Mouse (Mus musculus) embryonic facial prominence, embryonic 13.5 days (tissue): Measurements from ENCODE around the gene Helz. TPM values are rescaled to one million over a fixed set of nuclear protein-coding genes. Genes with fewer than 3 reads are reported as not detected.

Experiments
- ATAC-seq: fragments of 200-750 bp; cut with Nextera tagmentation; 2 replicates; pipeline ENCODE4 v1.8.0; 2017; ENCODE audit warnings: low read depth; ENCODE audit not compliant: insufficient number of reproducible peaks, insufficient read depth, low FRiP score, low TSS enrichment
- H3K27ac ChIP-seq: fragments of 300-500 bp; sonication (generic); 2 replicates; pipeline ENCODE4 v1.5.1; 2015; ENCODE audit warnings: moderate library complexity, mild to moderate bottlenecking, inconsistent platforms
- H3K27me3 ChIP-seq: fragments of 300-500 bp; sonication (generic); 2 replicates; pipeline ENCODE4 v1.6.1; 2015; ENCODE audit warnings: mild to moderate bottlenecking, inconsistent platforms
- H3K36me3 ChIP-seq: fragments of 300-500 bp; sonication (generic); 2 replicates; pipeline ENCODE4 v1.6.1; 2015; ENCODE audit warnings: mild to moderate bottlenecking, inconsistent platforms
- H3K4me1 ChIP-seq: fragments of 300-500 bp; sonication (generic); 2 replicates; pipeline ENCODE4 v1.6.1; 2015; ENCODE audit warnings: inconsistent platforms
- H3K4me2 ChIP-seq: fragments of 300-500 bp; sonication (generic); 2 replicates; pipeline ENCODE4 v1.6.1; 2015; ENCODE audit warnings: moderate library complexity, mild to moderate bottlenecking, inconsistent platforms
- H3K4me3 ChIP-seq: fragments of 300-500 bp; sonication (generic); 2 replicates; pipeline ENCODE4 v1.5.1; 2015; ENCODE audit warnings: mild to moderate bottlenecking, inconsistent platforms
- H3K9ac ChIP-seq: fragments of 300-500 bp; sonication (generic); 2 replicates; pipeline ENCODE4 v1.6.1; 2015; ENCODE audit warnings: mild to moderate bottlenecking, inconsistent platforms
- H3K9me3 ChIP-seq: fragments of 300-500 bp; sonication (generic); 2 replicates; pipeline ENCODE4 v1.6.1; 2016; ENCODE audit warnings: inconsistent platforms
- WGBS: fragments of 180-500 bp; shearing (Covaris S2); methylation state at CpG from one replicate; pipeline ENCODE4 v1.1.7; 2015; ENCODE audit warnings: mixed read lengths; 5-methylcytosine and 5-hydroxymethylcytosine counted together
- polyA plus RNA-seq: library from polyadenylated mRNA; unstranded; fragments of >200 nt; fragmentation: Nextera tagmentation; extraction: Ambion mirVana; gene quantifications from 2 replicates; pipeline ENCODE4 v1.2.1, GENCODE M21; 2015

Gene Helz
- polyA plus RNA-seq, 1 experiment from 2014 or later, result 20.2 TPM

DNA sequence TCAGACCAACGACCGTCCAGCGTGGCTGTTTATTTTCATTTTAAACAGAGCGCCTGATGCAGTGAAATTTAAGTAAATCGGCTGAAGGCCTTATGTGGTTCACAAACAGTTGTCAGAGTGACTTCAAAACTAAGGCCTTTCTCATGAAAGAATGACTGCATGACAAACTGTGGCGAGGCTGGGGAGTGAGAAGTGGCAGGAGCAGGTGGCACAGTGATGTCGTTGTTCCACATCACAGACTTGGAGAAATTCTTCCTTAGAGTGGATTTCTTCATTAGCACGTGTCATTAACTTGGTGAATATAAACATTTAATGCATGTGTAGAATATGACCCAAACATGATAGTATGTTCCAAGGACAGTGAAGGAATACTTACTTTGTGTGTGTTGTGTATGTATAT lies 104.4 kb downstream of the Helz start:
- no peak overlapping the region for H3K4me3 ChIP-seq
- H3K36me3 ChIP-seq, result peaks cover 66% of the 10 kb centered on the region
- WGBS, result 81% methylated on average over 8 of the region's 8 CpGs

DNA sequence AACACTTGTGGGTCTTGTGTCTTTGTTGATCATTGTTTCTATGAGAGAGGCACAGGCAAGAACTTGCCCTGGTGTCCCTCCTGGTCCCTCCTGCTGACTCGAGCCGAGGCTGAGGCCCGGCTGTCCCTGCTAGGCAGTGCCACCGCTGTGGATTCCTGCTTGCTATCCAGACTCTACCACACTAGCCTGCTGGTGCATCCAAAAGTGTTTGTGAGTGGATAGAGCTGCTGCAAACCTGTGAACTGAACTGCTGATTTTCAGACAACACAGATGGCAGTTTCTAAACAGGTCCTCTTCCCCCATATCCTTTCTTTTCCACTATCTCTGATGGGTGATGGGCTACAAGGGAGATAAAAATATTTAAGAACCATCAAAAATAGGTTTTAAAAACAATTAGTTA lies 107.8 kb downstream of the Helz start:
- no peak overlapping the region for H3K27ac ChIP-seq
- H3K4me1 ChIP-seq, result no peaks in the 10 kb centered on the region
- H3K4me2 ChIP-seq, result no peak overlapping the region
- no peak overlapping the region for H3K9ac ChIP-seq
- peaks cover 52% of the 10 kb centered on the region for H3K36me3 ChIP-seq
- ATAC-seq, result no peak
- no peaks in the 10 kb centered on the region for H3K9me3 ChIP-seq
- H3K27me3 ChIP-seq, result no peaks in the 10 kb centered on the region
- WGBS, result 86% methylated on average over 4 of the region's 4 CpGs
- H3K4me3 ChIP-seq, result no peak overlapping the region

More for the DNA sequence above, 104.4 kb downstream of the Helz start:
- no peak for ATAC-seq
- H3K4me1 ChIP-seq, result peaks cover 4% of the 10 kb centered on the region; the same call in 1 of the 2 replicates
- no peak overlapping the region for H3K4me2 ChIP-seq
- H3K9me3 ChIP-seq, result no peaks in the 10 kb centered on the region
- H3K27me3 ChIP-seq, result no peaks in the 10 kb centered on the region
- H3K9ac ChIP-seq, result no peak overlapping the region
- no peak overlapping the region for H3K27ac ChIP-seq

DNA sequence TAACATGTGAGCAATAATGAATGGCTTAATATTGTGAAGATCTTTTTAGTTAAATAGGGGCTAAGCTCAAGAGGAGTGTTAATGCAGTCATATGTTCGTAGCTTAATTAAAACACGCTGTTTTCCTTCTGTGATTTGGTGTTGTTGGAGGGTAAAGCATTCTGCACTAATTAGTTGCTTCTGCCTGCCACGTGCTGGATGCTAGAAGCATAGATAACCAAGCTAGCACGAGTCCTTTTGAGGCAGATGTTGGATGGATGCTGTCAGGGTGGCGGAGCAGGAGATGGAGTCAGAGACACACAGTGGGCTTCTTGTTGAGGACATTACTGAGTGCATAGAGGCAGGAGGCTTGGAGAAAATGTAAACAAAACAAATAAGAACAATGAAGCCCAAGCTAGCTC lies 109.4 kb downstream of the Helz start:
- ATAC-seq, result no peak
- H3K36me3 ChIP-seq, result peaks cover 55% of the 10 kb centered on the region
- H3K9ac ChIP-seq, result no peak overlapping the region
- H3K27me3 ChIP-seq, result no peaks in the 10 kb centered on the region
- 0 out of 2 replicates have a peak, but pooled peaks cover 5% of the 10 kb centered on the region for H3K4me1 ChIP-seq
- H3K4me2 ChIP-seq, result no peak overlapping the region
- H3K4me3 ChIP-seq, result no peak overlapping the region
- WGBS, result 73% methylated on average over 5 of the region's 5 CpGs
- H3K9me3 ChIP-seq, result no peaks in the 10 kb centered on the region
- H3K27ac ChIP-seq, result no peak overlapping the region

DNA sequence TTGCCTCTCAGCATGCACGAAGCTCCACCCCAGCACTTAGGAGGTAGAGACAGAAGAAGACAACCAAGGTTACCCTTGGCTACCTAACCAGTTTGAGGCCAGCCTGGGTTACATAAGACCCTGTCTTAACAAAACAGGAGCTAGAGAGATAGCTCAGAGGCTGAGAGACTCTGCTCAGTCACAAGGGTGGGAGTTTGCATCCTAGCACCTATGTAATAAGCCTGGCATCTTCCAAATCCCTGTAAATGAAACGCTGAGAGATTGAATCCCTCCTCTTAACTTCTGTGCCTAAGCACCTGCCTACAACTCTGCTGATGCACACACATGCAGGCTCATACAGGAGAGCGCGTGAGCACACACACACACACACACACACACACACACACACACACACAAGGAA lies 112.7 kb downstream of the Helz start:
- H3K4me2 ChIP-seq, result no peak overlapping the region
- ATAC-seq, result no peak
- H3K9me3 ChIP-seq, result no peaks in the 10 kb centered on the region
- H3K27me3 ChIP-seq, result no peaks in the 10 kb centered on the region
- H3K4me3 ChIP-seq, result no peak overlapping the region
- H3K4me1 ChIP-seq, result 0 out of 2 replicates have a peak, but pooled peaks cover 5% of the 10 kb centered on the region
- H3K27ac ChIP-seq, result no peak overlapping the region
- no peak overlapping the region for H3K9ac ChIP-seq
- peaks cover 70% of the 10 kb centered on the region for H3K36me3 ChIP-seq
- 90% methylated on average over 4 of the region's 4 CpGs for WGBS

DNA sequence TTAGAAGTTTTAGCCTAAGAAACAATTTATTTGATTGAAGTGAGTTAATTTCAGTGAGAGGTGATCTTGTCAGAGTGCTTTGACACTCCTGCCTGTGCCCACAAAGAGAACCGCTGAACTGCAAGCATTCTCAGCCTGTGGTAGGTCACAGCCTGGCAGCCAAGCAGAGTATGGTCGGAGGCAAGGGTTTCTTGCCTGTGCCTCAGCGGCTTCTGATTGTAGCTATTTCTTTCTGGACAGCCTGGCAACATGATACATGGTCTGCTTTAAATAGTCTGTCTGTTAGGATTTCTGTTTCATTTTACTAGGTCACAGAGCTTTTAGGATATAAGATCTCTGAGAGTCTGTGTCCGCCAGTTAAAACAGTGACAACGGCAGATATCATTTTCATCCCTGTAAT lies 114.9 kb downstream of the Helz start:
- H3K9ac ChIP-seq, result no peak overlapping the region
- H3K27ac ChIP-seq, result no peak overlapping the region
- H3K27me3 ChIP-seq, result no peaks in the 10 kb centered on the region
- peaks cover 74% of the 10 kb centered on the region for H3K36me3 ChIP-seq
- 0 out of 2 replicates have a peak, but pooled peaks cover 5% of the 10 kb centered on the region for H3K4me1 ChIP-seq
- H3K4me2 ChIP-seq, result no peak overlapping the region
- 73% methylated on average over 5 of the region's 5 CpGs for WGBS
- H3K9me3 ChIP-seq, result no peaks in the 10 kb centered on the region
- no peak overlapping the region for H3K4me3 ChIP-seq
- no peak for ATAC-seq

DNA sequence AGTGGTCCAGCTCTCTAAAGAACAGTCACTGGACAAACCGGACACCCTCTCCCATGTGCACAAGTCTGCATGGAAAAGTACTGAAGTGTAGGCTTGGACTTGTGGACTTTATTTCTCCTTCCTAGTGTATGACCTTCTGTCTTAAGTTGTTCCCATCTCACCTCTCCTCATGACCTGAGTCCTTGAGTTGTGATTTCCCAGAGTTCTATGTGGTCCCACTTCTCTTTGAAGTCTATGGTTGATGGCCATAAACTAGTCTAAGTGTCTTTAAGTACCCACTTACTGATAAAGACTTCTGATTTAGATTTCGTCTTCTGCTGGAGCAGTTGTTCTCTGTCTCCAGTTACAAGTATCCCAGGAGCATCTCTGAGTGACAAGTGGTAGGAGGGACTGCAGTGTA lies 119.8 kb downstream of the Helz start:
- no peak overlapping the region for H3K4me2 ChIP-seq
- H3K9me3 ChIP-seq, result no peaks in the 10 kb centered on the region
- peaks cover 90% of the 10 kb centered on the region for H3K36me3 ChIP-seq
- H3K4me3 ChIP-seq, result no peak overlapping the region
- ATAC-seq, result no peak
- H3K27me3 ChIP-seq, result no peaks in the 10 kb centered on the region
- 0 out of 2 replicates have a peak, but pooled peaks cover 4% of the 10 kb centered on the region for H3K4me1 ChIP-seq
- WGBS, result 88% methylated on average over 2 of the region's 2 CpGs
- H3K9ac ChIP-seq, result no peak overlapping the region
- H3K27ac ChIP-seq, result no peak overlapping the region

DNA sequence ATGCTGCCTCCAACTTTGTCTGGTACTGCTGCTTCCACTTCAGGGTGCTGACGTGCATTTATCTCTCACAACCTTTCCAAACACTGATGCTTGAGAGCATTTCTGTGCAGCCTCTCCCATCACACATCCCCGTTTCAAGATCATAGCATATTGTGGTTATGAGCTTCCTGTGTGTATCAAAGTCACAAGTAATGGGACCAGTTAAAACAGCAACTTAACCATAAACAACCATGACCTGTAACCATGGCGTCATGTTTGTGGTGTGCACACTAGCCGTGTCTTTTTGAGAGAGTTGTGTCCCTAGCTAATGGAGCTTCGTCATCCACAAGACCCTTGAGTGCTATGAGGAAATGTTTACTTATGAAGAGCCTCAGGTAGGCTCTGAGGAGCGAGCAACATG lies 120.5 kb downstream of the Helz start:
- ATAC-seq, result no peak
- Histone ChIP-seq H3K9me3 (no peaks in the 10 kb centered on the region), H3K4me2 (no peak overlapping the region), H3K4me3 (no peak overlapping the region), H3K9ac (no peak overlapping the region), H3K36me3 (peaks cover 88% of the 10 kb centered on the region), H3K4me1 (0 out of 2 replicates have a peak, but pooled peaks cover 4% of the 10 kb centered on the region), H3K27me3 (no peaks in the 10 kb centered on the region), H3K27ac (no peak overlapping the region)
- 87% methylated on average over 6 of the region's 6 CpGs for WGBS

DNA sequence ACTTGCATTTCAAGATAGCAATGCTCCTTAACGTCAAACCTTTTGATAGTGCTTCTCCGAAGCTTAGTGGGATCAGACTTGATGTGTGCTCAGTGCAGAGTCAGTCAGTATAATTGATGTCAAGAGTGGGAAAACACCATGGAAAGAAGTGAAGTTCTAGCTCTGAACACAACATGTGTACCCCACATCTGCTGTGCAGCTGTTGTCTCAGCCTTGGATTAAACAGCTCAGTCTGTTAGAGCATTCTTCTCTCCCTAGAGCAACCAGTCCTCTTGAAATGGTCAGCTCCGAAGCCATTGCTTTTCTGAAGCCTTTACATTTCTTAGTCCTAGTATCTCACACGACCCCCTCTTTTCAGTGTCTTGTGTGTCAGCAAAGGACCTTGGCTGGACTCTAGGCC lies 121.2 kb downstream of the Helz start:
- 65% methylated on average over 4 of the region's 4 CpGs for WGBS
- Histone ChIP-seq H3K9ac (no peak overlapping the region), H3K4me3 (no peak overlapping the region), H3K27ac (no peak overlapping the region), H3K4me2 (no peak overlapping the region), H3K4me1 (0 out of 2 replicates have a peak, but pooled peaks cover 4% of the 10 kb centered on the region), H3K9me3 (no peaks in the 10 kb centered on the region), H3K36me3 (peaks cover 88% of the 10 kb centered on the region), H3K27me3 (no peaks in the 10 kb centered on the region)
- ATAC-seq, result no peak

DNA sequence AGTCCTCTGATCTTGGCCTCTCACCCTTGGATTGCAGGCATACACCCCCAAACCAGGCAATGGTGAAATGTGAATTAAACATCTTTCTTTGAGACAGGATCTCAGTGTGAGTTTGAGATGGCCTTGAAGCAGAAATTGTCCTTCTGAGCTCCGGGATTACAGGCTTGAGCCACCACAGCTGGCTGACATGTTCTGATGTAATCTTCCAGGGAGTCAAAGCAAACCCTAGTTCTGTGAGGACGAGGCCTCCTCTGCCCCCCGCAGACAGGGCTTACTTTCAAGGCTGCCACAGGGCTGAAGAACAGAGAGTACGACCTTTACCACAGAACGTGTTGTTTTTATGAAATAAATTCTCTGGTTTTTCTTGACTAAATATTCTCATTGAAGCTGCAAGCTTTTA lies 126.3 kb downstream of the Helz start:
- Histone ChIP-seq H3K4me2 (no peak overlapping the region), H3K4me3 (no peak overlapping the region), H3K4me1 (peaks cover 13% of the 10 kb centered on the region), H3K27ac (no peak overlapping the region), H3K36me3 (peaks cover 67% of the 10 kb centered on the region), H3K9me3 (no peaks in the 10 kb centered on the region), H3K9ac (no peak overlapping the region), H3K27me3 (no peaks in the 10 kb centered on the region)
- ATAC-seq, result no peak
- WGBS, result 82% methylated on average over 5 of the region's 5 CpGs

DNA sequence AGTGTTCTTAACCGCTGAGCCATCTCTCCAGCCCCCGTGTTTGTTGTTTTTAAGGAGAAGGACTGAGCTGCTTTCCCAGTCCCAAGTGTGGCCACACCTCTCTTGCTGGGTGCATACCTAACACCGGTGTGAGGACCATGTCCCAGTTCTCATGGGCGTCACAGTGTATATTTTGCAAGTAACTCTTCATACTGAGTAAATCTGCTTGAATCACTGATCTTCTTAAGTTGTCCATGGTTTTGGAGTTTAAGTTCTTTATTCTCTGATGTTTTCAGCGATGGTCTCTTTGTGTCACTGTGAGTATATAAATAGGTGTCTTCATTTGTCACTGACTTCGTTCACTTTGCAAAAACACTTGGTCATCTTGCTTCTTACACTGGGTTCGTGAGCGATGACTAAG lies 126.9 kb downstream of the Helz start:
- H3K36me3 ChIP-seq, result peaks cover 63% of the 10 kb centered on the region
- peaks cover 13% of the 10 kb centered on the region for H3K4me1 ChIP-seq
- no peak overlapping the region for H3K4me2 ChIP-seq
- WGBS, result 89% methylated on average over 8 of the region's 8 CpGs
- H3K27me3 ChIP-seq, result no peaks in the 10 kb centered on the region
- no peak overlapping the region for H3K27ac ChIP-seq
- no peak overlapping the region for H3K4me3 ChIP-seq
- no peak for ATAC-seq
- H3K9ac ChIP-seq, result no peak overlapping the region
- no peaks in the 10 kb centered on the region for H3K9me3 ChIP-seq

DNA sequence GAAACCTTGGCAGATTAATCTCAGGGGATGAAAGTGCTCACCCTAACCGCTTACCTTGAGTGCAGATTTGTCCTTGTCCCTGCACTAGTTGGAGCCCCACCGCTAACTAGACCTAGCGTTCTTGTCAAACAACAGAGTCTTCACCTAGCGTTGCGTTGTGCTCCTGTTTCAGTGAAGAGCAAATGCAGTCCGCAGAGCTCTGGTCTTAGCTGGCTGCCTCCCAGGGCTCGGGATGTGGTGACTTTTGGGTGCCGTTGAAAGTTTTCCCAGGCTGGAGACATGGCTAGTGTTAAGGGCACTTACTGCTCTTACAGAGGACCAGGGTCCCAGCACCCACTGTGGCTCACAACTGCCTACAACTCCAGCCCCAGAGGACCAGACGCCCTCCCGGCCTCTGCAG lies 127.5 kb downstream of the Helz start:
- Histone ChIP-seq H3K9me3 (no peaks in the 10 kb centered on the region), H3K4me3 (no peak overlapping the region), H3K4me2 (no peak overlapping the region), H3K27me3 (no peaks in the 10 kb centered on the region), H3K9ac (no peak overlapping the region), H3K27ac (peak overlapping the region; percentile 19; the same call in 1 of the 2 replicates), H3K4me1 (peaks cover 13% of the 10 kb centered on the region), H3K36me3 (peaks cover 57% of the 10 kb centered on the region)
- 90% methylated on average over 10 of the region's 10 CpGs for WGBS
- ATAC-seq, result no peak

DNA sequence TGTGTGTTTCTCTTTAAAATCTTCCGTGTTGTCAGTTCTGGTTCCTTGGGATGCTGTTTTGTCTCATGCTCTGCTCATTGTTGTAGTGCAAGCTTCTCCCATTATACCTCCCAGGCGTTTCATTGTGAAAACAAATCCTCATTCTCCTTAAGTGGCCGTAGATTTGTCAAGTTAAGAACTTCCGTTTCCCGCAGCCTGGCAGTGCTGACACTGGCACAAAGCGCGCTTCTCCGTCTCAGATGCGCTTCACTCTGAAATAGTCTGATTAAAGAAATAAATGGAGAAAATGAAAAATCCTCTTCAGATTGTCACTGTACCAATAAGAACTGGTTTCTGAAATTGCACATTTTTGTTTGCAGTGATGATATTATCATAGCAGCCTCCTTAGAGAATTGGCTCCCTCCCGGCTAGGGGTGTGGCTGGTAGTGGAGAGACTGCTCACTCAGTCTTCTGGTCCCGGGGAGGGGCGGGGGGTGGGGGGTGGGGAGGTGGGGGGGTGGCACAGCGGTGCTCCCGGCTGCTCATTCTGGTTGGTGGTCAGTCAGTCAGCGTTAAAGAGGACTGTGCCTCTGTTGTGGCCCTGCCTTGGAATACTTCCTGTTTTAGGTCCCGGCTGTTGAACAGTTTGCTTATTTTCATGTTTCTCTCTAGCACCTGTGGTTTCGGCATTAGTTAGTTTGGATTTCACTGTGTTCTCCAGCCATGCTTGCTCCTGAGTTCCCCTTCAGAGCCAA lies 128.6 kb downstream of the Helz start:
- no peaks in the 10 kb centered on the region for H3K27me3 ChIP-seq
- no peak for ATAC-seq
- no peaks in the 10 kb centered on the region for H3K9me3 ChIP-seq
- H3K9ac ChIP-seq, result no peak overlapping the region
- H3K4me2 ChIP-seq, result no peak overlapping the region
- H3K4me1 ChIP-seq, result peaks cover 13% of the 10 kb centered on the region
- H3K4me3 ChIP-seq, result no peak overlapping the region
- peaks cover 49% of the 10 kb centered on the region for H3K36me3 ChIP-seq
- no peak overlapping the region for H3K27ac ChIP-seq
- 67% methylated on average over 17 of the region's 17 CpGs for WGBS
